Mouse (Mus musculus) kidney, adult 2 months (tissue): ENCODE data around the gene Klrc1.

Experiments
- CTCF ChIP-seq: fragments of 200-500 bp; conservative IDR thresholded peaks from 2 replicates; pipeline ENCODE4 v1.5.1; 2011; ENCODE audit warnings: low read depth, mild to moderate bottlenecking, control low read depth, low read length, moderate library complexity, mixed read lengths; ENCODE audit not compliant: insufficient read depth, insufficient read length
- POLR2A ChIP-seq: fragments of 200-500 bp; IDR thresholded peaks from one replicate; pipeline ENCODE4 v1.6.1; 2011; ENCODE audit warnings: low read depth, low read length, control low read depth

DNA sequence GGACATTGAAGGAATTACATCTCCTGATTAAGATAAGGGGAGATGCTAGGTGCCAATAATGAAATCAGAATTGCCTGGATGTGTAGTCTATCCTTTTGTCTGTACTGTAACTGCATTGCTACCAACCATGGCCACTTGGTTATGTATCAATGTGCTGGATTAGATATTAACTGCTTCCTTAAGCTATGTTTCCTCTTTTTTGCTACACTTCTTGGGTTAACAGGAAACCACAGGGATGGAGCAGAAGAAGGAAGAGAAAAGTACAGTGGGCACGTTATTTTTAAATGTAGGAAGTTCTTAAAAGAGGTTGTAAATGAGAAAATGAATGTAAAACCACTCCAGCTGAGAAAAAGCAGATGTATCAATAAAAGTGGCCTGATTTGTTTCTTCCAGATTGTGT lies 34.8 kb upstream of the Klrc1 start:
- TF ChIP-seq CTCF = no peak
- TF ChIP-seq POLR2A = no peak
